Mouse (Mus musculus): ENCODE measurements around the gene Tff3.

Tff3 gene

GRCm38 (mm10) chr17:31129452-31129851 is at the start of gene Tff3:
Gene Tff3, minus strand, starts transcription at chr17:31129646.
- TF ChIP-seq GATA4 (IDR thresholded peaks at IDR 0.05; ENCODE audit: insufficient replicate concordance, low read length) = no peak

- no peak for TF ChIP-seq GATA4 (IDR thresholded peaks at IDR 0.05; ENCODE audit: insufficient replicate concordance, low read length)
Measured at GRCm38 (mm10) chr17:31176321-31176720, 46.9 kb upstream of the Tff3 start.

GRCm38 (mm10) chr17:31169796-31170195 is 40.4 kb upstream of the Tff3 start:
- TF ChIP-seq GATA4 (IDR thresholded peaks at IDR 0.05; ENCODE audit: insufficient replicate concordance, low read length) = no peak

- no peak for TF ChIP-seq GATA4 (IDR thresholded peaks at IDR 0.05; ENCODE audit: insufficient replicate concordance, low read length)
Measured at GRCm38 (mm10) chr17:31165127-31165526, 35.7 kb upstream of the Tff3 start, which contains the start of gene Tff1. Gene Tff1, minus strand, starts transcription at chr17:31165277.

GRCm38 (mm10) chr17:31163821-31164220 is 34.4 kb upstream of the Tff3 start:
- TF ChIP-seq GATA4 (IDR thresholded peaks at IDR 0.05; ENCODE audit: insufficient replicate concordance, low read length) = no peak

- no peak for TF ChIP-seq GATA4 (IDR thresholded peaks at IDR 0.05; ENCODE audit: insufficient replicate concordance, low read length)
Measured at GRCm38 (mm10) chr17:31162607-31163006, 33.2 kb upstream of the Tff3 start.

GRCm38 (mm10) chr17:31160291-31160690 is 30.8 kb upstream of the Tff3 start:
- TF ChIP-seq GATA4 (IDR thresholded peaks at IDR 0.05; ENCODE audit: insufficient replicate concordance, low read length) = no peak

- no peak for TF ChIP-seq GATA4 (IDR thresholded peaks at IDR 0.05; ENCODE audit: insufficient replicate concordance, low read length)
Measured at GRCm38 (mm10) chr17:31157921-31158320, 28.5 kb upstream of the Tff3 start.

GRCm38 (mm10) chr17:31153785-31154184 is 24.3 kb upstream of the Tff3 start:
- TF ChIP-seq GATA4 (IDR thresholded peaks at IDR 0.05; ENCODE audit: insufficient replicate concordance, low read length) = no peak

- no peak for TF ChIP-seq GATA4 (IDR thresholded peaks at IDR 0.05; ENCODE audit: insufficient replicate concordance, low read length)
Measured at GRCm38 (mm10) chr17:31152966-31153499, 23.6 kb upstream of the Tff3 start.

- TF ChIP-seq GATA4 (IDR thresholded peaks at IDR 0.05; ENCODE audit: insufficient replicate concordance, low read length) = no peak
Measured at GRCm38 (mm10) chr17:31152512-31152911, 23.1 kb upstream of the Tff3 start.

GRCm38 (mm10) chr17:31145998-31146397 is 16.6 kb upstream of the Tff3 start:
- no peak for TF ChIP-seq GATA4 (IDR thresholded peaks at IDR 0.05; ENCODE audit: insufficient replicate concordance, low read length)

- TF ChIP-seq GATA4 (IDR thresholded peaks at IDR 0.05; ENCODE audit: insufficient replicate concordance, low read length) = no peak
Measured at GRCm38 (mm10) chr17:31144040-31145037, 14.9 kb upstream of the Tff3 start, which contains the start of gene Tff2. Gene Tff2, minus strand, starts transcription at chr17:31144282.

- TF ChIP-seq GATA4 (IDR thresholded peaks at IDR 0.05; ENCODE audit: insufficient replicate concordance, low read length) = no peak
Measured at GRCm38 (mm10) chr17:31142116-31142515, 12.7 kb upstream of the Tff3 start.

GRCm38 (mm10) chr17:31138398-31138797 is 9.0 kb upstream of the Tff3 start:
- TF ChIP-seq GATA4 (IDR thresholded peaks at IDR 0.05; ENCODE audit: insufficient replicate concordance, low read length) = no peak

- no peak for TF ChIP-seq GATA4 (IDR thresholded peaks at IDR 0.05; ENCODE audit: insufficient replicate concordance, low read length)
Measured at GRCm38 (mm10) chr17:31136821-31137220, 7.4 kb upstream of the Tff3 start.
